Mouse (Mus musculus) embryonic fibroblast, embryonic 13.5 days (primary cell): ENCODE data around the gene Cdc42bpb.

Experiments
- CTCF ChIP-seq: IDR thresholded peaks from 2 replicates; pipeline ENCODE4 v1.5.1; 2011; ENCODE audit warnings: mild to moderate bottlenecking, control low read depth, low read length, moderate library complexity, borderline replicate concordance; ENCODE audit not compliant: insufficient read depth
- POLR2A ChIP-seq: IDR thresholded peaks from 2 replicates; pipeline ENCODE4 v1.6.1; 2011; ENCODE audit warnings: low read depth, mild to moderate bottlenecking, control low read depth, low read length, moderate library complexity

- no peak for TF ChIP-seq POLR2A
- no peak for TF ChIP-seq CTCF
Measured at GRCm38 (mm10) chr12:111387146-111387545, 9.6 kb upstream of the Cdc42bpb start.
